Mouse (Mus musculus) kidney, postnatal 0 days (tissue): Measurements from ENCODE around the gene Mmrn2. TPM values are rescaled to one million over a fixed set of nuclear protein-coding genes. Genes with fewer than 3 reads are reported as not detected.

Source experiments
- ATAC-seq: fragments of 200-750 bp; cut with Nextera tagmentation; replicated peaks from 2 replicates; pipeline ENCODE4 v1.8.0; 2017; ENCODE audit warnings: low read depth, moderate number of reproducible peaks, moderate TSS enrichment, moderate library complexity; ENCODE audit not compliant: low FRiP score
- DNase-seq: peaks from one replicate; pipeline ENCODE4 v3.0.0-alpha.2; 2016; ENCODE audit warnings: low spot score
- H3K27ac ChIP-seq: fragments of 300-500 bp; sonication (generic); 2 replicates; pipeline ENCODE4 v1.5.1; 2014; ENCODE audit warnings: mild to moderate bottlenecking
- H3K27me3 ChIP-seq: fragments of 300-500 bp; sonication (generic); 2 replicates; pipeline ENCODE4 v1.6.1; 2014; ENCODE audit warnings: low read length, mixed read lengths; ENCODE audit not compliant: insufficient read depth
- H3K36me3 ChIP-seq: fragments of 300-500 bp; sonication (generic); 2 replicates; pipeline ENCODE4 v1.6.1; 2014; ENCODE audit warnings: low read length, mixed read lengths; ENCODE audit not compliant: insufficient read depth
- H3K4me1 ChIP-seq: fragments of 300-500 bp; sonication (generic); replicated peaks from 2 replicates; pipeline ENCODE4 v1.6.1; 2014; ENCODE audit warnings: antibody characterized with exemption, low read length, mixed read lengths; ENCODE audit not compliant: insufficient read depth
- H3K4me2 ChIP-seq: fragments of 300-500 bp; sonication (generic); 2 replicates; pipeline ENCODE4 v1.6.1; 2014; ENCODE audit warnings: mild to moderate bottlenecking, low read length, moderate library complexity, mixed read lengths
- H3K4me3 ChIP-seq: fragments of 300-500 bp; sonication (generic); replicated peaks from 2 replicates; pipeline ENCODE4 v1.5.1; 2014; ENCODE audit warnings: low read depth, low read length
- H3K9ac ChIP-seq: fragments of 300-500 bp; sonication (generic); 2 replicates; pipeline ENCODE4 v1.6.1; 2014; ENCODE audit warnings: low read depth, low read length
- H3K9me3 ChIP-seq: fragments of 300-500 bp; sonication (generic); replicated peaks from 2 replicates; pipeline ENCODE4 v1.6.1; 2016; ENCODE audit warnings: low read length, inconsistent platforms, mixed read lengths
- CTCF ChIP-seq: IDR thresholded peaks from 2 replicates; pipeline ENCODE4 v1.5.1; 2016; ENCODE audit warnings: antibody characterized with exemption, low read depth, mild to moderate bottlenecking, moderate library complexity
- WGBS: fragments of 180-500 bp; shearing (Covaris S2); extraction: QIAGEN DNeasy Blood & Tissue Kit; methylation state at CpG from one replicate; pipeline ENCODE4 v1.1.7; 2014; 5-methylcytosine and 5-hydroxymethylcytosine counted together
- polyA plus RNA-seq: library from polyadenylated mRNA; unstranded; fragments of >200 nt; fragmentation: Nextera tagmentation; extraction: Ambion mirVana; gene quantifications from 2 replicates; pipeline ENCODE4 v1.2.1, GENCODE M21; 2015

The Mmrn2 gene
- polyA plus RNA-seq, 1 experiment from 2014 or later = 16.2 TPM

- no peak for TF ChIP-seq CTCF
- ATAC-seq (no peak), DNase-seq (no peak)
- no peaks in the 10 kb centered on the region for H3K4me1 ChIP-seq
- no peak overlapping the region for H3K27ac ChIP-seq
- H3K36me3 ChIP-seq = no peaks in the 10 kb centered on the region
- H3K4me2 ChIP-seq = no peak overlapping the region
- H3K4me3 ChIP-seq = no peak overlapping the region
- no peaks in the 10 kb centered on the region for H3K9me3 ChIP-seq
- no peak overlapping the region for H3K9ac ChIP-seq
- no peaks in the 10 kb centered on the region for H3K27me3 ChIP-seq
- WGBS = 88% methylated on average over 2 of the region's 2 CpGs
These were observed 10.1 kb upstream of the Mmrn2 start for GRCm38 (mm10) chr14:34365147-34365507.

GRCm38 (mm10) chr14:34370203-34370602 is 5.1 kb upstream of the Mmrn2 start:
- Histone ChIP-seq H3K4me1 (peaks cover 8% of the 10 kb centered on the region), H3K36me3 (no peaks in the 10 kb centered on the region), H3K27ac (no peak overlapping the region), H3K9ac (no peak overlapping the region), H3K27me3 (no peaks in the 10 kb centered on the region), H3K4me2 (no peak overlapping the region), H3K4me3 (no peak overlapping the region), H3K9me3 (no peaks in the 10 kb centered on the region)
- DNase-seq = no peak
- no peak for ATAC-seq
- TF ChIP-seq CTCF = peak; percentile 31; the same call in 1 of the 2 replicates
- WGBS = 69% methylated on average over 3 of the region's 3 CpGs

- DNase-seq (no peak), ATAC-seq (no peak)
- H3K27ac ChIP-seq = no peak overlapping the region
- no peak for TF ChIP-seq CTCF
- H3K36me3 ChIP-seq = no peaks in the 10 kb centered on the region
- no peaks in the 10 kb centered on the region for H3K9me3 ChIP-seq
- H3K4me3 ChIP-seq = no peak overlapping the region
- 92% methylated on average over 3 of the region's 3 CpGs for WGBS
- H3K9ac ChIP-seq = no peak overlapping the region
- no peaks in the 10 kb centered on the region for H3K27me3 ChIP-seq
- H3K4me1 ChIP-seq = peaks cover 8% of the 10 kb centered on the region
- no peak overlapping the region for H3K4me2 ChIP-seq
These were observed 4.3 kb upstream of the Mmrn2 start for GRCm38 (mm10) chr14:34370921-34371320.

GRCm38 (mm10) chr14:34371763-34372162 is 3.5 kb upstream of the Mmrn2 start:
- no peak for ATAC-seq
- Histone ChIP-seq H3K4me3 (no peak overlapping the region), H3K9ac (no peak overlapping the region), H3K4me2 (no peak overlapping the region), H3K4me1 (peaks cover 8% of the 10 kb centered on the region), H3K36me3 (no peaks in the 10 kb centered on the region), H3K27me3 (no peaks in the 10 kb centered on the region), H3K27ac (no peak overlapping the region), H3K9me3 (no peaks in the 10 kb centered on the region)
- WGBS = 68% methylated on average over 2 of the region's 2 CpGs
- no peak for DNase-seq
- TF ChIP-seq CTCF = no peak

GRCm38 (mm10) chr14:34372646-34373045 is 2.6 kb upstream of the Mmrn2 start:
- Histone ChIP-seq H3K4me3 (no peak overlapping the region), H3K9me3 (no peaks in the 10 kb centered on the region), H3K27ac (no peak overlapping the region), H3K4me1 (peaks cover 8% of the 10 kb centered on the region), H3K36me3 (no peaks in the 10 kb centered on the region), H3K9ac (no peak overlapping the region), H3K4me2 (no peak overlapping the region), H3K27me3 (no peaks in the 10 kb centered on the region)
- ATAC-seq (0 out of 2 replicates have a peak, but pooled peaks have one; percentile 30), DNase-seq (peak; percentile 68)
- peak; percentile 88 for TF ChIP-seq CTCF
- 86% methylated on average over 6 of the region's 6 CpGs for WGBS

- no peaks in the 10 kb centered on the region for H3K9me3 ChIP-seq
- no peak overlapping the region for H3K4me2 ChIP-seq
- DNase-seq (no peak), ATAC-seq (no peak)
- no peaks in the 10 kb centered on the region for H3K36me3 ChIP-seq
- H3K9ac ChIP-seq = no peak overlapping the region
- no peak for TF ChIP-seq CTCF
- no peak overlapping the region for H3K27ac ChIP-seq
- H3K4me1 ChIP-seq = peaks cover 8% of the 10 kb centered on the region
- H3K4me3 ChIP-seq = no peak overlapping the region
- H3K27me3 ChIP-seq = no peaks in the 10 kb centered on the region
- WGBS = 84% methylated on average over 6 of the region's 6 CpGs
These were observed 1.7 kb upstream of the Mmrn2 start for GRCm38 (mm10) chr14:34373581-34373980.

GRCm38 (mm10) chr14:34374577-34374976 is 688 bp upstream of the Mmrn2 start, which contains the start of gene Sncg:
Gene Sncg, minus strand, starts transcription at chr14:34374789.
- ATAC-seq = no peak
- H3K4me2 ChIP-seq = peak within 1 kb of the TSS; percentile 49
- H3K9me3 ChIP-seq = no peaks in the 10 kb centered on the region
- TF ChIP-seq CTCF = no peak
- DNase-seq = peak; percentile 27
- peak within 1 kb of the TSS; percentile 21 for H3K4me3 ChIP-seq
- WGBS = 33% methylated on average over 10 of the region's 10 CpGs
- peak within 1 kb of the TSS; percentile 25; the same call in 1 of the 2 replicates for H3K27ac ChIP-seq
- no peaks in the 10 kb centered on the region for H3K36me3 ChIP-seq
- H3K27me3 ChIP-seq = no peaks in the 10 kb centered on the region
- H3K9ac ChIP-seq = 0 out of 2 replicates have a peak within 1 kb of the TSS, but pooled peaks have one; percentile 35
- peaks cover 11% of the 10 kb centered on the region for H3K4me1 ChIP-seq
